7 mouse cellular contexts compared by ENCODE assay signal in genomic region chr5:143357564-143357963, GRCm38 (mm10). TPM values are rescaled to one million over a fixed set of nuclear protein-coding genes. Genes with fewer than 3 reads are reported as not detected.
DNase-seq lines count a peak whose midpoint lies in the region; ATAC-seq and TF ChIP-seq lines count a peak whose summit lies in the region.

No protein-coding gene starts in this region.

- no peak overlapping the region for H3K27ac ChIP-seq in kidney, postnatal 0 days
- H3K27ac ChIP-seq in embryonic facial prominence, embryonic 13.5 days = no peak overlapping the region
- no peak overlapping the region for H3K27ac ChIP-seq in hindbrain, postnatal 0 days
- H3K27ac ChIP-seq in neural tube, embryonic 15.5 days (replicated peaks) = no peak overlapping the region

- peak overlapping the region; percentile 35 for H3K4me2 ChIP-seq in kidney, postnatal 0 days (ENCODE audit: low read length)
- H3K4me2 ChIP-seq in embryonic facial prominence, embryonic 13.5 days = peak overlapping the region; percentile 56
- H3K4me2 ChIP-seq in hindbrain, postnatal 0 days (ENCODE audit: low read depth, low read length) = peak overlapping the region; percentile 51
- peak overlapping the region; percentile 51 for H3K4me2 ChIP-seq in neural tube, embryonic 15.5 days

- ATAC-seq in kidney, postnatal 0 days (replicated peaks; ENCODE audit: low FRiP score, low read depth) = no peak
- no peak for ATAC-seq in embryonic facial prominence, embryonic 13.5 days (ENCODE audit: insufficient number of reproducible peaks, insufficient read depth, low FRiP score, low TSS enrichment, low read depth)
- ATAC-seq in hindbrain, postnatal 0 days = peak; percentile 48; the same call in 1 of the 2 replicates
- ATAC-seq in neural tube, embryonic 15.5 days (ENCODE audit: low FRiP score) = no peak

- H3K9ac ChIP-seq in kidney, postnatal 0 days (ENCODE audit: low read depth, low read length) = no peak overlapping the region
- peak overlapping the region; percentile 62 for H3K9ac ChIP-seq in embryonic facial prominence, embryonic 13.5 days
- H3K9ac ChIP-seq in hindbrain, postnatal 0 days (replicated peaks; ENCODE audit: low read length) = peak overlapping the region; percentile 35; the same call in 1 of the 2 replicates
- 0 out of 2 replicates have a peak overlapping the region, but pooled peaks have one; percentile 28 for H3K9ac ChIP-seq in neural tube, embryonic 15.5 days (replicated peaks)

- H3K4me1 ChIP-seq in kidney, postnatal 0 days (replicated peaks; ENCODE audit: insufficient read depth, low read length) = no peaks in the 10 kb centered on the region; the same call in 1 of the 2 replicates
- peaks cover 13% of the 10 kb centered on the region for H3K4me1 ChIP-seq in embryonic facial prominence, embryonic 13.5 days
- 0 out of 2 replicates have a peak, but pooled peaks cover 4% of the 10 kb centered on the region for H3K4me1 ChIP-seq in hindbrain, postnatal 0 days (ENCODE audit: insufficient read depth, low read length)
- peaks cover 6% of the 10 kb centered on the region for H3K4me1 ChIP-seq in neural tube, embryonic 15.5 days

- no peak for DNase-seq in kidney, postnatal 0 days (ENCODE audit: low spot score)
- DNase-seq in kidney, adult 8-10 months = no peak
- no peak for DNase-seq in hindbrain, postnatal 0 days (ENCODE audit: low spot score)
- DNase-seq in thymus, postnatal 0 days (ENCODE audit: low spot score) = no peak
- no peak for DNase-seq in T-cell, adult 2 months (ENCODE audit: low spot score)

- no peaks in the 10 kb centered on the region for H3K9me3 ChIP-seq in kidney, postnatal 0 days (replicated peaks; ENCODE audit: low read length)
- no peaks in the 10 kb centered on the region for H3K9me3 ChIP-seq in embryonic facial prominence, embryonic 13.5 days
- H3K9me3 ChIP-seq in hindbrain, postnatal 0 days (ENCODE audit: low read length) = 0 out of 2 replicates have a peak, but pooled peaks cover under 1% of the 10 kb centered on the region
- H3K9me3 ChIP-seq in neural tube, embryonic 15.5 days (replicated peaks) = 0 out of 2 replicates have a peak, but pooled peaks cover under 1% of the 10 kb centered on the region

- TF ChIP-seq CTCF in kidney, postnatal 0 days (IDR thresholded peaks at IDR 0.05; ENCODE audit: low read depth) = no peak
- TF ChIP-seq CTCF in hindbrain, postnatal 0 days (IDR thresholded peaks at IDR 0.05; ENCODE audit: low read depth) = no peak

- no peaks in the 10 kb centered on the region for H3K36me3 ChIP-seq in kidney, postnatal 0 days (ENCODE audit: insufficient read depth, low read length)
- H3K36me3 ChIP-seq in embryonic facial prominence, embryonic 13.5 days = no peaks in the 10 kb centered on the region
- no peaks in the 10 kb centered on the region for H3K36me3 ChIP-seq in hindbrain, postnatal 0 days (ENCODE audit: insufficient read depth, low read length)
- no peaks in the 10 kb centered on the region for H3K36me3 ChIP-seq in neural tube, embryonic 15.5 days

- 5% methylated on average over 28 of the region's 28 CpGs for WGBS in kidney, postnatal 0 days
- 3% methylated on average over 28 of the region's 28 CpGs for WGBS in embryonic facial prominence, embryonic 13.5 days
- 3% methylated on average over 28 of the region's 28 CpGs for WGBS in hindbrain, postnatal 0 days
- 6% methylated on average over 28 of the region's 28 CpGs for WGBS in neural tube, embryonic 15.5 days

- no peak overlapping the region for H3K4me3 ChIP-seq in kidney, postnatal 0 days (replicated peaks; ENCODE audit: low read depth, low read length)
- H3K4me3 ChIP-seq in embryonic facial prominence, embryonic 13.5 days = peak overlapping the region; percentile 35
- H3K4me3 ChIP-seq in hindbrain, postnatal 0 days (ENCODE audit: low read length) = peak overlapping the region; percentile 18; the same call in 1 of the 2 replicates
- peak overlapping the region; percentile 25 for H3K4me3 ChIP-seq in neural tube, embryonic 15.5 days (replicated peaks)

- peaks cover 8% of the 10 kb centered on the region for H3K27me3 ChIP-seq in kidney, postnatal 0 days (ENCODE audit: insufficient read depth, low read length)
- H3K27me3 ChIP-seq in embryonic facial prominence, embryonic 13.5 days = peaks cover 39% of the 10 kb centered on the region
- H3K27me3 ChIP-seq in hindbrain, postnatal 0 days (ENCODE audit: insufficient read depth, low read length) = peaks cover 5% of the 10 kb centered on the region; the same call in 1 of the 2 replicates
- peaks cover 26% of the 10 kb centered on the region for H3K27me3 ChIP-seq in neural tube, embryonic 15.5 days (replicated peaks)

RNA-seq across cellular contexts. Expression of gene Grid2ip, which starts 0.4 kb away (rescaled TPM):
- 0.03 TPM in 1 of 2 replicates, not detected in the other for polyA plus RNA-seq in kidney, postnatal 0 days (2015; fragmentation: Nextera tagmentation; extraction: Ambion mirVana)
- 0.52 and 1.1 TPM in 2 replicates for polyA plus RNA-seq in embryonic facial prominence, embryonic 13.5 days (2015; fragmentation: Nextera tagmentation; extraction: Ambion mirVana)
- 2.4 and 5.1 TPM in 2 replicates for total RNA-seq in hindbrain, postnatal 0 days (2014; rRNA removed)
- polyA plus RNA-seq in hindbrain, postnatal 0 days (2015; fragmentation: Nextera tagmentation; extraction: Ambion mirVana) = 1.2 and 2.3 TPM in 2 replicates
- 0.19 and 0.33 TPM in 2 replicates for polyA plus RNA-seq in neural tube, embryonic 15.5 days (2015; fragmentation: Nextera tagmentation; extraction: Ambion mirVana)
- polyA plus RNA-seq in thymus, postnatal 0 days (2015; fragmentation: Nextera tagmentation; extraction: Ambion mirVana) = 0.05 TPM in 1 of 2 replicates, not detected in the other

RNA-seq across cellular contexts. Expression of gene Zdhhc4, which starts 28.5 kb away (rescaled TPM):
- polyA plus RNA-seq in kidney, postnatal 0 days (2015; fragmentation: Nextera tagmentation; extraction: Ambion mirVana) = 87.6 and 91.2 TPM in 2 replicates
- 79.9 and 84.5 TPM in 2 replicates for polyA plus RNA-seq in embryonic facial prominence, embryonic 13.5 days (2015; fragmentation: Nextera tagmentation; extraction: Ambion mirVana)
- total RNA-seq in hindbrain, postnatal 0 days (2014; rRNA removed) = 79.6 and 84.4 TPM in 2 replicates
- polyA plus RNA-seq in hindbrain, postnatal 0 days (2015; fragmentation: Nextera tagmentation; extraction: Ambion mirVana) = 92.1 and 96.7 TPM in 2 replicates
- 75.4 and 77.4 TPM in 2 replicates for polyA plus RNA-seq in neural tube, embryonic 15.5 days (2015; fragmentation: Nextera tagmentation; extraction: Ambion mirVana)
- 88.6 and 97.2 TPM in 2 replicates for polyA plus RNA-seq in thymus, postnatal 0 days (2015; fragmentation: Nextera tagmentation; extraction: Ambion mirVana)

RNA-seq across cellular contexts. Expression of gene E130309D02Rik, which starts 42.4 kb away (rescaled TPM):
- polyA plus RNA-seq in kidney, postnatal 0 days (2015; fragmentation: Nextera tagmentation; extraction: Ambion mirVana) = 27.8 and 30.9 TPM in 2 replicates
- 35.6 and 39.9 TPM in 2 replicates for polyA plus RNA-seq in embryonic facial prominence, embryonic 13.5 days (2015; fragmentation: Nextera tagmentation; extraction: Ambion mirVana)
- 42.0 and 44.4 TPM in 2 replicates for total RNA-seq in hindbrain, postnatal 0 days (2014; rRNA removed)
- polyA plus RNA-seq in hindbrain, postnatal 0 days (2015; fragmentation: Nextera tagmentation; extraction: Ambion mirVana) = 21.7 and 23.9 TPM in 2 replicates
- polyA plus RNA-seq in neural tube, embryonic 15.5 days (2015; fragmentation: Nextera tagmentation; extraction: Ambion mirVana) = 25.7 and 30.2 TPM in 2 replicates
- polyA plus RNA-seq in thymus, postnatal 0 days (2015; fragmentation: Nextera tagmentation; extraction: Ambion mirVana) = 43.4 and 47.8 TPM in 2 replicates

RNA-seq across cellular contexts. Expression of gene Kdelr2, which starts 46.1 kb away (rescaled TPM):
- 319 and 337 TPM in 2 replicates for polyA plus RNA-seq in kidney, postnatal 0 days (2015; fragmentation: Nextera tagmentation; extraction: Ambion mirVana)
- polyA plus RNA-seq in embryonic facial prominence, embryonic 13.5 days (2015; fragmentation: Nextera tagmentation; extraction: Ambion mirVana) = 355 and 381 TPM in 2 replicates
- total RNA-seq in hindbrain, postnatal 0 days (2014; rRNA removed) = 91.8 and 108 TPM in 2 replicates
- 140 and 143 TPM in 2 replicates for polyA plus RNA-seq in hindbrain, postnatal 0 days (2015; fragmentation: Nextera tagmentation; extraction: Ambion mirVana)
- polyA plus RNA-seq in neural tube, embryonic 15.5 days (2015; fragmentation: Nextera tagmentation; extraction: Ambion mirVana) = 141 and 151 TPM in 2 replicates
- polyA plus RNA-seq in thymus, postnatal 0 days (2015; fragmentation: Nextera tagmentation; extraction: Ambion mirVana) = 96.9 and 106 TPM in 2 replicates
